Mouse (Mus musculus) R1 (cell line): ENCODE data around the gene Prrg4.
"Not testable (repeated sequence)": the region's sequence is repeated elsewhere in the genome, so short reads cannot be mapped to it uniquely, and the experiment has no call there.

Experiments used
- DNase-seq: peaks from one replicate; pipeline ENCODE4 v3.0.0-alpha.2; 2018; ENCODE audit warnings: low read depth, low spot score

Gene Prrg4

GRCm38 (mm10) chr2:104849276-104849990 is at the start of gene Prrg4:
TSS of gene Prrg4 (minus strand) at chr2:104849876.
- peak; percentile 84 for DNase-seq

GRCm38 (mm10) chr2:104887882-104888566 is 38.3 kb upstream of the Prrg4 start:
- peak; percentile 78 for DNase-seq

DNA sequence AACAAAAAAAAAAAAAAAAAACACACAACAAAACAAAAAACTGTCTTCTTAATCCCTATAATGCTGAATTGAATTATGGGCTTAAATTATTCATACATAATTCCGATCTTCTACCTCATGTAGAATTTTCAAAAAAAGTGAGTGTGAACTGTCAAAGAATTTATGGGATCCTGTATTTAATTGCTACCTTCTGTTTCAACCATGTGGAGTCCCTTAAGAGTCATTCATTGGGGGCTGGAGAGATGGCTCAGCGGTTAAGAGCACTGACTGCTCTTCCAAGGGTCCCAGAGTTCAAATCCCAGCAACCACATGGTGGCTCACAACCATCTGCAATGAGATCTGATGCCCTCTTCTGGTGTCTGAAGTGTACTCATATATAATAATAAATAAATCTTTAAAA is 37.7 kb upstream of the Prrg4 start:
- not testable (repeated sequence) for DNase-seq

DNA sequence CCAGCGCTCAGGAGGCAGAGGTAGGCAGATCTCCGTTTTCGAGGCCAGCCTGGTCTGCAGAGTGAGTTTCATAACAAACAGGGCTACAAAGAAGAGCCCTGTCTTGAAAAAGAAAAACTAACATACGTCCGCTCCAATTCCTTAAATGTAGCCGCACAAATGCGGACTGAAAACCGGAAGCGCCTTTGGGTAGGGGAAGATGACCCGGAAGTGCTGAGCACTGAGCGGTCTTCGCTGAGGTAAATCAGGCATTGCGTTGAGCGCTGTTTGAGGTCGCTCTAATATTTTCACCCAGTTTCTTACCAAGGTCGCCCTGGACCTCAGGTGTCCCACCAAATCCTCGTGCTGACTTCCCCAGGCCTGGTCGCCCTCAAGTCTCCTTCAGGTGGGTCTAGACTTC is 36.4 kb upstream of the Prrg4 start:
- DNase-seq, result peak; percentile 79

DNA sequence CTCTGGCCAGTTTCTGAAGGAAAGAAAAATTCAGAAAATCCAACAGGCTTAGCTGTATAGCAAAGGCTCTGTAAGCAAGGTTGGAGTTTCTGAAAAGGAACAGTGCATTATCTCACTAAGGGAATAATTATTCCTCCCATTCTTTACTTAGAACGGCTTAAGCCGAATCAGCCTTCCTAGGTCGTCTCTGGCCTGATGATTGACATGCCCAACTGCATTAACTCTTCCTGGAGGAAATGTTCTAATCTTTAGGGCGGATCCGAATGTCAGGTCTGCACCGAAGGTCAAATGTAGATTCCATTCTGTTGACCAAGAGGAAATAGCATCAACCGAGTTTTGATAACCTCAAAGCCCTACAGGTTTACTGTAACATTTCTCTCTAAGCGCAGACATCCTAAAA is 29.1 kb upstream of the Prrg4 start:
- peak; percentile 29 for DNase-seq

DNA sequence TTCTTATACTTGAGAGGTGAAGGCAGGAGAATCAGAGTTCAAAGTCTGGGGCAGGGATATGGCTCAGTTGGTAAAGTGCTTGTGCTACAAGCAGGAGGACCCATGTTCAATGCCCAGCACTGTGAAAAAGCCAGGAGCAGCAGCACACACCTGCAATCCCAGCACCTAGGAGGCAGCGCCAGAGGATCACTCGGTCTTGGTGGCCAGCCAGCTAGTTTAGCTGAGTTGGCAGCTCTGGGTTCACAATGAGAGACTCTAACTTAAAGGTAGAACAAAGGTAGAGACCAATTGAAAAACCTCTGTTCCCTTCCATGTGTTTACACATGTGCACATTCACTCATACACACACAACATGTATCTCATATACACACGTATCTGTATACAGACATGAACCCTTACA is 19.4 kb upstream of the Prrg4 start:
- no peak for DNase-seq

- peak; percentile 61 for DNase-seq
These were observed 17.7 kb upstream of the Prrg4 start, which contains the start of gene Ccdc73 for GRCm38 (mm10) chr2:104867282-104867855. TSS of gene Ccdc73 (plus strand) at chr2:104867805.

DNA sequence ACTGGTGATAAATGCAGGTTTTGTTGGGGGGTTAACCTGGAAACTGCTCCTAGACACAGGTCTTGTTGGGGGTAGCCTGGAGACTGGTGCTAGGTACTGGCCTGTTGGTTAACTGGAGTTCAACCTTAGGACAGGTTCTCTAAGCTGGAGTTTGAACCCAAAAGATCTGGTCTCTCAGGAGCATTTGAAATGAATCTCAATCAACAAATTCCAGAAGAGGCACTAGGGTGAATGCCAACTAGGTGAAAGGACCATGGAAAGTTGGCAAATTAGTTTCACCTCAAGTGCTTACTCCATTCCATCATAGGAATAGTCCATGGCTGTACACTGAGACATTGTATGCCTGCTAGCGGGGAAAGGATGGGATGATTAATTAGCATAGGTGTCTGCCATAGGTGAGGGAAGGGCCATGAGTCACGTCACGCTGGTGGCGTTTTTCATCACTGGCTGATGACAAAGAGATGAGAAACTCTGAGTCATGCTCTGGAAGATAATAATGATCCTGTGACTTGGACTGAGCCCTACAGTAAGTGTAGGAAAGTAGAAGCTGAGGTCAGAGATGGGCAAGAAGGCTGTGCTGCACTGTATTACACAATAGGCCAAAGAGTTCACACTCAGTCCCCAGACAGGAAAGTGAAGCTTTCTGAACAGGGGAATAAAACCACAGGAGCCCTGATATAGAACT is 14.6 kb upstream of the Prrg4 start:
- no peak for DNase-seq

GRCm38 (mm10) chr2:104860426-104860825 is 10.8 kb upstream of the Prrg4 start:
- no peak for DNase-seq

DNA sequence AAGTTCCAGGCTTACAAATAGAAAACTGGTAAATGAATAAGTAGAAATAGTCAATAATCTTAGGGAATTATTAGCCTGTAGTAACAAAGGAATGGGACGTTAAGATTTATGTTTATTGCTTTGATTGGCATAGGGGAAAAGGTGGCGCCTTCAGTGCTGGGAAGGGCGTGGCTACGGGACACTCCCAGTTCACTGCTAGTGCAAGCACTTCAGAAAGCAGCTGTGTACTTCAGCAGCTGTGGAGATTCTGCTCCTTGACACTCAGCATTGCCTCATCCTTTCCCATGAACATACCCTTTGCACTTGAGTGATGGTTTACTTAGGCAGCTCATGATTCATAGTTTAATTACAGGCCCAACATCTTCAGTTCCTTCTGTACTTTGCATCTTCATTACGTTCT is 9.4 kb upstream of the Prrg4 start:
- peak; percentile 33 for DNase-seq

GRCm38 (mm10) chr2:104858083-104858482 is 8.4 kb upstream of the Prrg4 start:
- DNase-seq, result not testable (repeated sequence)

GRCm38 (mm10) chr2:104856218-104856617 is 6.5 kb upstream of the Prrg4 start:
- peak; percentile 75 for DNase-seq

DNA sequence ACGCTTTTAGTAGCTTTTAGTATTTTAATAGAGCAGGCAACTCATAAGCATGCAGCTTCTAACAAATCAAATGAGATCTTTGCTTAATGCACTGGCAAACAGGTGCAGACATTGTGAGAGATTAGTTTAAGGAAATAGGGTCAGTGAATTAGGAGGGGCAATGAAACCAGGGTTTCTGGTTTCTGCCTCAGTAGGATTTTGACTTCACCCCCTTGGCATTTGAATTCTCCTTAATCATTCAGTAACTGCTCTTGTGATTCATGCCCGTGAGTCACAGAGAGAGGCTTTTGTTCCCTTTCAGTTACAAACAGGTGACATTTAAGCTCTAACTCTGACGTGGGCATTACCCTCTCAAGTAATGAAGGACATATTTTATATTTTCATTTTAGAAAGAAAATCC is 6.1 kb upstream of the Prrg4 start:
- DNase-seq, result peak; percentile 66

- no peak for DNase-seq
These were observed 5.2 kb upstream of the Prrg4 start for GRCm38 (mm10) chr2:104854836-104855235.

DNA sequence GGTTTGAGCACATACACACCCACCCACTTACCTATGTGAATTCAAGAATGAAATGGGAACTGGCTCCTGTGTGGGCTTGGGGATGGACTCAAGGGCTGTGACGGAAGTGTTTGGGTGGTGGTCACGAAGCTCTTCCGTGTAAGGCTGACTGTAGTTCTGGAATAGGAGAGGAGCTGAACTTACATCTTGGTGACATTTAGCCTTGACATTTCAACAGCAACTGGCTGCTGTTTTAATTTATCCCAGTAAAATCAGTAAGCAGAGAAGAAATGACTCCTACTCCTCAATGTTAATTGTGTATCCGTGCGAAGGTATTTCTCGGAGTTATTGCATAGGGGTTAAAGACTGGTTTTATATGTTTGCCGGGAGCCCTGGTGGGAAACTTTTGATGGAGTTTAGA is 2.9 kb upstream of the Prrg4 start:
- DNase-seq, result no peak

DNA sequence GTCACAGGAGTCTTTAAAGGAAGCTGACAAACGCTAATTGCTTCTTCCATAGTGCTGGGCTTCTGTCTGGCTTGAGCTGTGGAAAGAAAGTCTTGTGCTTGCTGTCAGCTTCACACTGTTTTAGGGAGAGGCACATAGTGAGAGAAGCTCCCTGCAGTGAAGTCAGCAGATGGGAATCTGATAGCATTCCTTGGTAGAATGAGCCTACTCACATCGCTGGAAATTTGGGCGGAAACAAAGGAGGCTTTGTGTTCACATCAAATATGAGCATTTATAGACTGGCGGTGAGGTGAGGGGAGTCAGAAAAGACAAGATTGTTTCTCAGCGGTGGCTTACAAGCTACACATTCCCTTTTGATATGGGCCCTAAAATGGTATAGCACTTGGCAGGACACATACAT is 2.0 kb upstream of the Prrg4 start:
- peak; percentile 83 for DNase-seq

DNA sequence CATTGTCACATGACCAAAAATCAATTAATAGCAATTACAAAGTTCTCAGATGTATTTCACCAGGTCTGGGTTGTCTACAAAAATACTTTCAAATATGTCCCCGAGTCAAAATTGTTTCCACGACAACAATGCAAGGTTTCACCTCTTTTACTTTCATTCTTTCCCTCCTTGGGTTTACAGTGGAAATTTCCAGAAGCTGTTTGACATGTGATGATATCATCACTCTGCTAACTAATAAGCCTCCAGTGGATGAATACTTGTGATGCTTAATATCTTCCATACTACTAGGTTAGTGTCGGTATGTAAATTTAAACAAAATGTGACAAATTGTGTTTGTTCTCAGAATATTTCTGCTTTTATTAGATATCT is 299 bp upstream of the Prrg4 start:
- DNase-seq, result no peak

GRCm38 (mm10) chr2:104848235-104849161 is 1.2 kb downstream of the Prrg4 start:
- DNase-seq, result peak; percentile 58

- peak; percentile 46 for DNase-seq
These were observed 2.0 kb downstream of the Prrg4 start for GRCm38 (mm10) chr2:104847645-104848044.

- no peak for DNase-seq
These were observed 2.9 kb downstream of the Prrg4 start for GRCm38 (mm10) chr2:104846638-104847414.
